9 mouse cellular contexts compared by ENCODE assay signal in genomic region chr2:38668802-38669580, GRCm38 (mm10). TPM values are rescaled to one million over a fixed set of nuclear protein-coding genes. Genes with fewer than 3 reads are reported as not detected.
A peak's percentile ranks its signal among the peaks of the same experiment; 100 is the strongest.
DNase-seq lines count a peak whose midpoint lies in the region; ATAC-seq and TF ChIP-seq lines count a peak whose summit lies in the region.
"Had no signal": no experiment of that assay in that cellular context is flagged by ENCODE, and none has a peak within 500 bp of the region (broad histone marks: within the 10 kb centered on the region; RNA-seq: fewer than 3 reads in every experiment).

No protein-coding gene starts in this region.

- 11% methylated on average over 17 of the region's 17 CpGs for WGBS in heart, embryonic 15.5 days
- 11% methylated on average over 17 of the region's 17 CpGs for WGBS in forebrain, embryonic 12.5 days
- WGBS in kidney, postnatal 0 days: 10% methylated on average over 17 of the region's 17 CpGs

- no peaks in the 10 kb centered on the region for H3K9me3 ChIP-seq in heart, embryonic 15.5 days (replicated peaks)
- H3K9me3 ChIP-seq in forebrain, embryonic 12.5 days: no peaks in the 10 kb centered on the region
- H3K9me3 ChIP-seq in kidney, postnatal 0 days (replicated peaks; ENCODE audit: low read length): no peaks in the 10 kb centered on the region

- peaks cover 42% of the 10 kb centered on the region for H3K27me3 ChIP-seq in heart, embryonic 15.5 days
- peaks cover 39% of the 10 kb centered on the region for H3K27me3 ChIP-seq in forebrain, embryonic 12.5 days
- no peaks in the 10 kb centered on the region for H3K27me3 ChIP-seq in kidney, postnatal 0 days (ENCODE audit: insufficient read depth, low read length)

- H3K4me2 ChIP-seq in heart, embryonic 15.5 days: peak overlapping the region; percentile 33
- H3K4me2 ChIP-seq in forebrain, embryonic 12.5 days: peak overlapping the region; percentile 39
- H3K4me2 ChIP-seq in kidney, postnatal 0 days (ENCODE audit: low read length): peak overlapping the region; percentile 34

- H3K9ac ChIP-seq in heart, embryonic 15.5 days: no peak overlapping the region
- H3K9ac ChIP-seq in forebrain, embryonic 12.5 days: no peak overlapping the region
- no peak overlapping the region for H3K9ac ChIP-seq in kidney, postnatal 0 days (ENCODE audit: low read depth, low read length)

- peak; percentile 53; the same call in 1 of the 2 replicates for ATAC-seq in heart, embryonic 15.5 days (replicated peaks; ENCODE audit: insufficient number of reproducible peaks, insufficient read depth, low FRiP score, low read depth)
- ATAC-seq in forebrain, embryonic 12.5 days (ENCODE audit: low FRiP score): no peak
- ATAC-seq in kidney, postnatal 0 days (replicated peaks; ENCODE audit: low FRiP score, low read depth): peak; percentile 87
- ATAC-seq in megakaryocyte-erythroid progenitor cell, adult 5-6 weeks (replicated peaks; ENCODE audit: low FRiP score, low TSS enrichment, poor library complexity, severe bottlenecking): peak; percentile 82

- no peak overlapping the region for H3K27ac ChIP-seq in heart, embryonic 15.5 days
- no peak overlapping the region for H3K27ac ChIP-seq in forebrain, embryonic 12.5 days
- no peak overlapping the region for H3K27ac ChIP-seq in kidney, postnatal 0 days

- DNase-seq in heart, adult 9 months (ENCODE audit: low spot score in 2 of 2): no peak
- peak; percentile 65 for DNase-seq in kidney, postnatal 0 days (ENCODE audit: low spot score)
- DNase-seq in thymus, postnatal 4 days: peak; percentile 42
- DNase-seq in spleen, adult 18-20 months: no peak
- DNase-seq in cerebellum, adult 8-10 months: no peak

- 0 out of 2 replicates have a peak, but pooled peaks cover 4% of the 10 kb centered on the region for H3K4me1 ChIP-seq in heart, embryonic 15.5 days (replicated peaks)
- H3K4me1 ChIP-seq in forebrain, embryonic 12.5 days: peaks cover 8% of the 10 kb centered on the region
- no peaks in the 10 kb centered on the region for H3K4me1 ChIP-seq in kidney, postnatal 0 days (replicated peaks; ENCODE audit: insufficient read depth, low read length)

- peak; percentile 50 for TF ChIP-seq CTCF in kidney, postnatal 0 days (IDR thresholded peaks at IDR 0.05; ENCODE audit: low read depth)

- no peaks in the 10 kb centered on the region for H3K36me3 ChIP-seq in heart, embryonic 15.5 days
- H3K36me3 ChIP-seq in forebrain, embryonic 12.5 days (replicated peaks): no peaks in the 10 kb centered on the region
- H3K36me3 ChIP-seq in kidney, postnatal 0 days (ENCODE audit: insufficient read depth, low read length): no peaks in the 10 kb centered on the region

- no peak overlapping the region; the same call in 1 of the 2 replicates for H3K4me3 ChIP-seq in heart, embryonic 15.5 days
- 0 out of 2 replicates have a peak overlapping the region, but pooled peaks have one; percentile 5 for H3K4me3 ChIP-seq in forebrain, embryonic 12.5 days (replicated peaks)
- H3K4me3 ChIP-seq in kidney, postnatal 0 days (replicated peaks; ENCODE audit: low read depth, low read length): no peak overlapping the region

RNA-seq across cellular contexts. Expression of gene Psmb7, which starts 25.1 kb away (rescaled TPM):
- polyA plus RNA-seq in heart, embryonic 15.5 days (2015; fragmentation: Nextera tagmentation; extraction: Ambion mirVana): 204 and 205 TPM in 2 replicates
- polyA plus RNA-seq in forebrain, embryonic 12.5 days (2016; fragmentation: Nextera tagmentation; extraction: Ambion mirVana): 294 and 303 TPM in 2 replicates
- polyA plus RNA-seq in kidney, postnatal 0 days (2015; fragmentation: Nextera tagmentation; extraction: Ambion mirVana): 217 and 220 TPM in 2 replicates
- 185 and 224 TPM in 2 replicates for total RNA-seq in megakaryocyte-erythroid progenitor cell, adult 5-6 weeks (2014; fragmentation: Nextera tagmentation)
- 385 and 429 TPM in 2 replicates for total RNA-seq in megakaryocyte-erythroid progenitor cell, adult 5-6 weeks (2017)

RNA-seq across cellular contexts. Expression of gene Nr5a1, which starts 45.4 kb away (rescaled TPM):
- polyA plus RNA-seq in heart, embryonic 15.5 days (2015; fragmentation: Nextera tagmentation; extraction: Ambion mirVana): 0.04 TPM in 1 of 2 replicates, not detected in the other
- polyA plus RNA-seq in forebrain, embryonic 12.5 days (2016; fragmentation: Nextera tagmentation; extraction: Ambion mirVana): 1.1 TPM in 2 replicates
- 0.36 and 0.56 TPM in 2 replicates for polyA plus RNA-seq in kidney, postnatal 0 days (2015; fragmentation: Nextera tagmentation; extraction: Ambion mirVana)
- total RNA-seq in megakaryocyte-erythroid progenitor cell, adult 5-6 weeks (2014; fragmentation: Nextera tagmentation): not detected in 2 replicates
- not detected in 2 replicates for total RNA-seq in megakaryocyte-erythroid progenitor cell, adult 5-6 weeks (2017)
- total RNA-seq: neutrophil, adult 5-6 weeks had no signal

Comparison
In these comparisons a context has a peak if more than half of its experiments do, and no peak if none do; other contexts are left out.
1. DNase-seq: peak in kidney, postnatal 0 days (single experiment) and thymus, postnatal 4 days (single experiment); none in heart, adult 9 months (0 of 2), spleen, adult 18-20 months (0 of 2) and cerebellum, adult 8-10 months (single experiment).
2. Peak in every context shown above with its lines, with median percentiles within 50 percentile points of each other: H3K4me2 ChIP-seq.